Mouse (Mus musculus): ENCODE measurements around the gene Prkce.

Gene Prkce

DNA sequence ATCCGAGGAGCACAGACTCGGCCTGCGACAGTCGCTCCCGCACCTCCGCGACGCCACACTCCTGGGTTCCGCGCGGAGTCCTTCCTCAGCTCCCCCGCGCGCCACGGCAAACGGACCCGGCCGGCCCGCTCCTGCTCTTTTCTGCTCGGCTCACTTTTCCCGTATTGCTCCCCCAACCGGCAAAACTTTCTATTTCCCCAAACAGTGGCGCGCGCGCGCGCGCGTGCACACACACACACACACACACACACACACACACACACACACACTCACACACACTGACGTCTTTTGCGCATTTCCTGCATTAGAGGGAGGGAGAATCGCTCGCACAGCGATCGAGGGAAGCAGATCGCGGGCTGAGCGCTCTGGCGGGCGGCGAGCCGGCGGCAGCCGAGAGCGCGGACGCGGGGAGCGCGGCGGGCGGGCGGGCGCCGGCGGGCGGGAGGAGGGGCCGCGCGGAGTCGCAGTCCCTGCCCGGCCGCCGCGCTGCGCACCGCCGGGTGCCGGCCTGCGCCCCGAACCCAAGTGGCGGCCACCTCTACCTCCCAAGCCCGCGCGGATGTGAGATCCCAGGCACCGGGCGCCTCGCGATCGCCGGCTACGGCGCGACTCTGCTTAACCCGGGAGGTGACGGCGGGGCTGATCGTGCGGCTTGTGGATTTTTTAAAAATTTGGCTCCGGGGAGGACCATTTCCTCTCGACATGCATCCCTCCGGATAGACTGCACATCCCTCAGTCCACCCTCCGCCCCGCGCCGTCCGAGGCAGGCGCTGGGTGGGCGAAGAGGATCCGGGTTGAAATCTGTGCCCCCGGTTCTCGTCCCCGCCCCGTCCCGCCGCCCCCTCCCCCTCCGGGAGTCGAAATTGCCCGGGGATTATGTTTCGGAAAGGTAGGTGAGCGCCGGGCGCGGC lies at the start of gene Prkce:
Gene Prkce, plus strand, starts transcription at position 466 of the 911 bp plus-strand sequence.
- peak; percentile 87 to 90 for DNase-seq

DNA sequence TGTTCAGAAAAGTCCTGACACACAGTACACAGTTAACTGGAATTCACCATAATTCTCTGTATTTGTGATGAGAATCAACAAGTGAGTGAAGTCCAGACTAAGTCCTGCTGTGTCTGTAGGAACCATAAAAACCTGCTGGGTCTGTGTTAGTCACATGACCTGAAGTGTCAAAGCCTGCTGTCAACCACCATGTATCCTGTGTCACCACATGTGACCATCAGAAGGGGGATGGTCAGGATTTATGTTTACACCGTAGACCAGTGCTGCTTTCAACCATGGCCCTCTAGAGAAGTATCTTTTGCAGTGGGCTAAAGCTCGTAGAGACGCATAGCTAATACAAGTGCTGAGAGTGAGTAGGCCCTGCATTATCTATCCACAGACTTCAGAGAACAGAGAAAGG lies 44.4 kb upstream of the Prkce start:
- no peak for DNase-seq

DNA sequence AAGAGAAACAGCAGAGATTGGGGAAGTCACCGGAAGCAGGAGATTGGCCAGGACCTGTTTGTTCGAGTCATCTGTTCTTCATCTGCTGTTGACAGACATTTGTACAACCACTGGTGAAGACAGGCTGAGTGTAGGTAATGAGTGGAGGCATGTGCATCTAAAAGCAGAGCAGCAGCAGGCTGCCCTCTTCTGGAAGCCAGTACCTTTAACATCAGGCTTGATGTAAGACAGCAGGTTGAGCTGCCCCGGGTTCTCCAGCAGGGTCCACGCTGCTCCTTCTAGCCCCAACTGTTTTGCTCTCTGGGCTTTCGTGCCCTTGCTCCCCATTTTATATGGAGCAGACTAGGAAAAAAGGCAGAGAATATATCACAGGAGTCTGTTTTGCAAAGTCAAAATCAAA lies 41.7 kb upstream of the Prkce start:
- no peak for DNase-seq

DNA sequence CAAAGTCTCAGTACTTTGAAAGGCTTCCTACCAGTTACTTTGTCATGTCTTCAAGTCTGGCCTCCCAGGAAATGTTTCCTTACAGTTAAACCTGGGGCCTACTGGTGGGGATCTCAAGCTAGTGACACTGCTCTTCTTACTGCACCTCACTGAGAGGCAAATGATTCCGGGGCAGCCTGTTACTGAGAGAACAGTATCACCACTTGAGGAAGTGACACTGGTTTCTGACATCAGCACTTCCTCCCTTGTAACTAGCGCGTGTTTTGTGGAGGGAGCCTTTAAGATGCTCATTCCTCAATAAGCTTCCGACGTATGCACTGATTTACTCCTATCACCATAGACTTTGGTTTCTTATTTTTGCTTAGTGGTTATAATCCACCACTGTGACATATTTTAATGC lies 39.4 kb upstream of the Prkce start:
- no peak for DNase-seq

DNA sequence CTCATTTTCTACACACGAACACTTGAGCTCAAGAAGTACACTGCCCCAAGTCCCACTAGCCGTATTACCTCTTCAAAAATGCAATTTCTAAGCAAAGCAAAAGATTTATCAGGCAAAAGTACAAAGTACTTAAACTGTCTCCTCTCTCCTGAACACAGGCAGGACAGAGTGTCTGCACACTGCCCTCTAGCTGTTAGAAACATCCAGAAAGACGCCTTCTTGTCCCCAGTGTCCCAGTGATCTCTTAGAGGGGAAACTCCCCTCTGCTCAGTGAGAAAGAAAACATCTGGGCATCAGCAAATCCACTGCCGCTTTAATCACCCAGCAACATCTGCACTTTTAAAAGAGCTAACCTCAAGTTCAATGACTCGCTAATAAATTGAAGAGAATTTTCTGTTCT lies 35.1 kb upstream of the Prkce start:
- no peak for DNase-seq

DNA sequence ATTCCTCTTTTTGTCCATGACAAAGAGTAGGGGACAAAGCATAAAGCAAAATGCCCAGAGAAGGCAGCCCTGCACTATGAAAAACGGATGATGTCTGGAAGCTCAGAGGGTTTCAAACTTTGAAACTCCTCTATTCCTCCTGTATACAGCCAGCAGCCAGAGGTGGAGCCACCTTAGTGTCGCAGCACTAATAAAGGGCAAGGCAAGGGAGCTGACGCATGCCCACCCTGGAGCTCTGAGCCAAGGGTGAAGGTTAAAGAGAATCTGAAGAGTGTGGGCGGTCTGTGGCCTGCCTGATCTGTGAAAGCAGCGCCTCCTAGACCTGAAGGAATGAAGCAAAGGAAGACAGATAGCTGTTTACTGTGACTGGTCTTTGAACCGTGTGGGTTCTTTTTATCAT lies 33.1 kb upstream of the Prkce start:
- no peak for DNase-seq

DNA sequence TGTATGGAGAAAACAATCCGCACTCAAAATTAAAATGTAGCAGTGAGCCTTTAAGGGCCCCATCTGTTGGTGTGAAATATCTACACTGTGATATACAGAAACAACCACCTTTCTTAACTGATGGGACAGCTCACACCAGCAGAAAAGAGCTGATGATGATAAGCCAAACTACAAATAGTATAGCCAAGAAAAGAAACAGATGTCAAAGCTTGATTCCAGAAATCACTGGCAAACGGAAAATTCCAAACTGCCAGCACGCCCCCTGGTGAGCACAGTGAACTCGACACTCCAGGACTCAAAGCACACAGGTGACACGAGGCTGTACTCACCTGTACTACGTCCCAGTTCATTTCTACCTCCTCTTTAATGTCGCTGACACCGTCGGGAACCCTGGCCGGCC lies 31.8 kb upstream of the Prkce start:
- no peak for DNase-seq

DNA sequence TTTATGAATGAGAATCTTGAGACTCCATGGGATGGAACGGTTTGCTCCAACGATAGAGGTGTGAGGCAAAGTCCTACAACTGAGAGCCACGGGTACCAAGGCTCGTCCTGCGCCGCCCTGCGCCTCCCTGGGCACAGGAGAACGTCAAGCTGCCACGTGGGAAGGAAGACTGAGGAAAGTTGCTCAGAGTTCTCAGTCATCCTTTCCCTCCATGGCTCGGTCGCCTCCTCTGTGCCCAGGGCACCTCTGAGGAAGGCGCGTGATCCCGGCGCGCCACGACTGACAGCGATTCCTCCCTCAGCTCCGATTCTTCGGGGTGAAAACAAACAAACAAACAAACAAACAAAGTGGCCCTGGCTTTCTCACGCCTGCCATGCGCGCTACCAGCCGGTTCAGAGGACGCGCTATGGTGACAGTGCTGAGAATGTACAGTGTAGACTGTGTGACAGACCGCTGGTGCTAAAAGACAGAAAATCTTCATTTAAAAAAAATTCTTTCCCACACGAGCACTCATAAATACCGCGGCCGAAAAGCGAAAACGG lies 23.0 kb upstream of the Prkce start:
- DNase-seq, result no peak

DNA sequence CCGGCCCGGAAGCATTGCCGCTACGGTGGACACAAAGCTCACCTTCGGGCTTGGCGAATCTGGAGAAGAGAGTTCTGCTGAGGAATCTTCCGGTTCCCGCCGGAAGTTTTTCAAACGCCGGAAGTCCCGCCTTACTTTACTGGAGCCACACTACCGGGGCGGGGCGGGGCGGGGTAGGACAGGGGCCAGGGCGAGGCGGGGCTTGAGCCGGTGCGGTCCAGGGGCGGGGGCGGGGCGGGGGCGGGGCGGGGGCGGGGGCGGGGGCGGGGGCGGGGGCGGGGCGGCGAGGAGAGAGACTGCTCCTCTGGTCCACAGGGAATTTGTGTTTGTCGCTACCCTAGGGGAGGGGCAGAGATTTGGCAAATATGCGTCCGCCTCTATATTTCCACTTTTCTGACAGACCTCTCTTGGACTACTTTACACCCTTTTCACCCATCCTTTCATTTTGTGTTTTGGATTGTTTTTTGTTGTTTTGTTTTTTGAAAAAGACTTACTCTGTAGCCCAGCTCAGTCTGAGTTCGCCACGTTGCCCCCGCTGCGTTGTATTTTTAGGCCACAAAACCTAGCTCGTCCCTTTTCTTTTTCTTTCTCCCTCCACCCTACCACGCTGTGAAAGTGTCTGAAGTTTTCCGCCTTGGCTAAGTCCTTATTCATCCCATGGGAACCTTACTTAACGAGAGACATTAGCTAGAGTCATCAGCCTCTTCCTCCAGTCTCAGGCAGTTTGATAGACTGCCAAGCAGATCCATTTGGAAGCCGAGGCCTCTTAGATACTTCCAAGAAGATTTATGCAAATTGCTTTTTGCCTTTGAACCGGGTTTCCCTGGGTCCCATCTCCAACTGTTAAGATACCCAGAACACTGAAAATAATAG lies 22.3 kb upstream of the Prkce start, which contains the start of gene Srbd1:
Gene Srbd1, minus strand, starts transcription at position 97 of the 873 bp plus-strand sequence.
- peak; percentile 92 to 93 for DNase-seq

DNA sequence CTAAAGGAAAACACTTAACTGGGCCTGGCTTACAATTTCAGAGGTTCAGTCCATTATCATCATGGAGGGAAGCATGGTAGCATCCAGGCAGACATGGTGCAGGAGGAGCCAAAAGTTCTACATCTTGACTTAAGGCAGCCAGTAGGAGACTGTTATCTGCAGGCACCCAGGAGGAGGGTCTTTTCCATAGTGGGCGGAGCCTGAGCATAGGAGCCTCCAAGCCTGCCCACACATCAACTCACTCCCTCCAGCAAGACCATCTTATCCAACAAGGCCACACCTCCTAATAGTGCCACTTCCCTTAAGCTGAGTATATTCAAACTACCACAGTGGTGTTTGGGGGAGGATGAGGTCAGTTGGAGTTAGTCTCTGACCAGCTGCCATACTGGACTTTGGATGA lies 17.9 kb upstream of the Prkce start:
- no peak for DNase-seq

DNA sequence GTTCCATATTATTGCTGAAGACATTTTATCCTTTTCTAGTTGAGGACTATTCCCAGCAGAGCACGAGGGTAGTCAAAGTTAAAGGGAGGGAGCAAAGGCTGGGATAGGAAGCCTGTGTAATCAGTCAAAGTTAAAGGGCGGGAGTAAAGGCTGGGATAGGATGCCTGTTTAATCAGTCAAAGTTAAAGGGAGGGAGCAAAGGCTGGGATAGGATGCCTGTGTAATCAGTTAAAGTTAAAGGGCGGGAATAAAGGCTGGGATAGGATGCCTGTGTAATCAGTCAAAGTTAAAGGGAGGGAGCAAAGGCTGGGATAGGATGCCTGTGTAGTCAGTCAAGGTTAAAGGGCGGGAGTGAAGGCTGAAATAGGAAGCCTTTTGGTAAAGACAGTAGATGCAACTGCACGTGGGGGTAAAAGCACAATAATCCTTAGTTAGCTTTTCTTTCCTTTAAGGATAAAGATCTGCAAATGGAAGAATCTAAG lies 16.7 kb upstream of the Prkce start:
- DNase-seq, result peak; percentile 68 to 70

DNA sequence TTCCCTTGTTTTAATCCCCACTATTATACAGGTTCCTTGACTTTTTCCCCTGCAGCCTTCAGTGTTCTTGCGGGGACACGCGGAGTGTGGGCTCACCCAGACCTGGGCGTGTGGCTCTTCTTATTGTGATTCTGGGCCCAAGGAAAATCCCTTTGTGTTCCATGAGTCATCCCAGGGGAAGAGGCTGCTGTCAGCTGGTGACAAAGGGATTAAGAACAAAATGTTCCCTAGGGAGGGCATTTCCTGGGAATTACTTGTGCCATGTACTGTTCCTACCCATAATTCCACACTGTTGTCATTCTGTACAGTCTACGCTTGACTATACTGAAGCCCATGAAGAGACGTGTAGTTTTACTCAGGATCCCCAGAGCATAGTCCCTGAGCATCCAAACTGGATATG lies 10.6 kb upstream of the Prkce start:
- DNase-seq, result no peak

DNA sequence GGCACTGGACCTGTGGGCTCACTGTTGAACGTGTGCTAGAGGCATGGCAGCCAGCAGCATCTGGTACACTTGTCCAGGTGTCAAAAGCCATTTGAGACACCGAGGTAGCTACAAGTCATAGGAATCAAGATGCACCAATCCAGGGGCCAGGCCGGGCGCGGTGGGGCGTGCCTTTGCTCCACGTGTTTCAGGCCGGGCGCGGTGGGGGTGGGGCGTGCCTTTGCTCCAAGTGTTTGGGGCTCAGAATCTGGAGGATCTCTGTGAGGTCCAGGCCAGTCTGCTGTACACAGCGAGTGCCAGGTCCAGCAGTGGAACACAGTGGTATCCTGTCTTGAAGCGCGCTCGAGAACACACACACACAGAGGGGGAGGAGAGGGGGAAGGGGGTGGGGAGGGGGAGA lies 4.9 kb upstream of the Prkce start:
- no peak for DNase-seq

DNA sequence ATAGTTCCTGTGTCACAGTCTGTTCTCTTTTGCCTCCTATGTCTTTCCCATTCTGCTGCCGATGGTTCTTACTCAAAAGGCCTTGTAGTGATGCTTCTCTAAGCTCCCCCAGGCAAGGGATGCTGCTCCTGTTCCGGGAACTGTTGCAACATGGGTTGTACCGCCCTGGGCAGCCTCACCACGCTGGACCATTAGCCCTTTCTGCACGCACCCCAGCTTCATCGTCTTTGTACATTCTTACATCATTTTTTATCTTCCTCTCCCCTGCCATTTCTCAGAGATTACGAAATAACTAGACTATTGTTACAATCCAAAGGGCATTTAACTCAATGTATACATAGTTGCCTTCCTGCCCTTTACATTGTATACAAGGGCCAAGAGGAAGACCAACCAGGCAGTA lies 3.2 kb upstream of the Prkce start:
- no peak for DNase-seq

DNA sequence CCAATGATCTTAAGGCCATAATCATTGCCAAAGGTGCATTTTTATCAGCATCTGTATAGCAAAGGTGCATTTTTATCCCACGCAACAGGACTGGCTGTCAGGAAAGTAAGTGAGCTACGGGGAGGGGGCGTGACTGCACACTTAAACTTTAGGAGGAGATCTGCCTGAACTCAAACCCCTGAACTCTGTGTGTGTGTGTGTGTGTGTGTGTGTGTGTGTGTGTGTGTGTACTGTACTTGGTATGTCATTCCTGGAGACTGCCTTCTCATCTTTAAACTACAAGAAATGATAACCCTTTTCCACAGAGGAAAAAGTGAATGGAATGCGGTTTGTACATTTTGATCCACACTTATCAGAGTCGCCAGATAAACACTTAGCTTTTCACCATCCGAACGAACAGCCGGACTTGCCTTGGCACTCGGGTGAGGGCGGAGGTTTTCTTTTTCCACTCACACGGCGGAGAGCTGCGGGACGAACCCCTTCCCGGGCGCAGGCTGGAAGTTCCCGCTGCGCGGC lies 1.5 kb upstream of the Prkce start:
- DNase-seq, result no peak

DNA sequence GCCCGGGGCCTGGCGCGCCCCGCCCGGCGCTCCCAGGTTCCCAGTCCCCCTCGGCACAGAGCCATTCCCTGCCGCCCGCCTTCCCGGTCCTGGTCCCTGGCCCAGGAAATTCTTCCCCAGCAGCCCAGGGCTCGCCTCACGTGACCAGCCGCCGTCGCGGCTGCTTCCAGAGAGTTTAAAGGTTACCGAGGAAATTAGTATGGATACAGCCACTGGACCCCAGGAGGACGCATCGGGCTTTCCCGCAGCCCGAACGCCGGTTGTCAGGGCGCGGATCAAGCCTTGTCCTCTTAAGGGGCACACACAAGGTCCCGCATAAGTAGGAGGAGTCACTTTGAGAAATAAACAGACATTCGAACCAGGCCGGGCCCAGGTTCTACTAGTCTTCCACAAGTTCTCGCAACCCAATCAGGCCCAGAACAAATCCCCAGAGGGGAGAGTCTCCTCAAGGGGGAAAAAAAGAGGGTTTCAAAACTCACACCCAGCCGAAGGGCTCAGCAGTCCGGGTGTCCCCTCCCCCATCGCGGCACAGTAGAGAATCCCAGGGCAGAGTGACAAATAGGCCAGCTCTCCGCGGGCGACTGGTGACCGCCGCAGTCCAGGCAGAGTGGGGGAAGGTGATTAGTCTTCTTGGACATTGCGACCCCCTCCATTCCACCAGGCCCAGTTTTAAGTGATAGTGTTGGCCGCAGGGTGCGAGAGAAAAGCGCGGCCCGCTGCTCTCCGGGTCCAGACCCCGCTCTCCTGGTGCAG lies 842 bp upstream of the Prkce start:
- peak; percentile 90 to 92 for DNase-seq

DNA sequence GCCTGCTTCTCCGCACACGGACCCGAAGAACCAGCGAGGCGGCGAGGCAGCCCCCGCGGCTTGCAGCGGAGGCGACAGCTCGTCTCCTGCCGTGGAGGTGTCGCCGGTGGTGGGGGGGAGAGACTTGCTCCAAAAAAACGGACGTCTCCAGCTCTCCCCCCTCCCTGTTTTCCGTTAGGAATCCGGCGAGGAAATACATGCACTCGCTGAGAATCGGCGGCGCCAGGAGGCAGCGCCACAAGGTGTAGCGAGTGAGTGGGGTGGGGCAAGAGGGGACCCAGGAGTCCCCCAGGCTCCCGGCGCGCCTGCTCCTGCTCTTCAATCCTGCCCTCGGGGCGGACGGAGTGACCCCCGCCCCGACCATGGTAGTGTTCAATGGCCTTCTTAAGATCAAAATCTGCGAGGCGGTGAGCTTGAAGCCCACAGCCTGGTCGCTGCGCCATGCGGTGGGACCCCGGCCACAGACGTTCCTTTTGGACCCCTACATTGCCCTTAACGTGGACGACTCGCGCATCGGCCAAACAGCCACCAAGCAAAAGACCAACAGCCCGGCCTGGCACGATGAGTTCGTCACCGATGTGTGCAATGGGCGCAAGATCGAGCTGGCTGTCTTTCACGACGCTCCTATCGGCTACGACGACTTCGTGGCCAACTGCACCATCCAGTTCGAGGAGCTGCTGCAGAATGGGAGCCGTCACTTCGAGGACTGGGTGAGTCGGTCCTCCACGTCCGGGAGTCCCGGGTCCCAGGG lies 821 bp downstream of the Prkce start:
- DNase-seq, result peak in 1 of 2 experiments; percentile 46

DNA sequence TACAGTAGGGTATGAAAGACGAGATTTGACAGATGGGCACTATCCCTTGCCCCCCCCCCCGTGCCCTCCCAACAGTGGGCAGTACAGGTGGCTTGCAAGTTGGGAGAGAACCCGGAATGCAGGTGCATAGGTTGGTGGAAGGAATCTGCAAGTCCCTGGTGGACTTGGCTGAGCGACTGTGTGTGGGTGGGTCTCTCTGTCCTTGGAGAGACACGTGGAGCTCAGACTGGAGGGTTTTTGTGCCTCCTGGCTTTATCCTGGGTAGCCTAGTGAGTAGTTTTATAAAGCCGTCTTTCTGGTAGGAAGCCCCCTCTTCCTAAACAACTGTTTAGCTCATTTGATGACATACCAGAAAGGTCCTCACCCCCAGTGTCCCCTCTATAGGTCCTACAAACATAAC lies 1.5 kb downstream of the Prkce start:
- no peak for DNase-seq

DNA sequence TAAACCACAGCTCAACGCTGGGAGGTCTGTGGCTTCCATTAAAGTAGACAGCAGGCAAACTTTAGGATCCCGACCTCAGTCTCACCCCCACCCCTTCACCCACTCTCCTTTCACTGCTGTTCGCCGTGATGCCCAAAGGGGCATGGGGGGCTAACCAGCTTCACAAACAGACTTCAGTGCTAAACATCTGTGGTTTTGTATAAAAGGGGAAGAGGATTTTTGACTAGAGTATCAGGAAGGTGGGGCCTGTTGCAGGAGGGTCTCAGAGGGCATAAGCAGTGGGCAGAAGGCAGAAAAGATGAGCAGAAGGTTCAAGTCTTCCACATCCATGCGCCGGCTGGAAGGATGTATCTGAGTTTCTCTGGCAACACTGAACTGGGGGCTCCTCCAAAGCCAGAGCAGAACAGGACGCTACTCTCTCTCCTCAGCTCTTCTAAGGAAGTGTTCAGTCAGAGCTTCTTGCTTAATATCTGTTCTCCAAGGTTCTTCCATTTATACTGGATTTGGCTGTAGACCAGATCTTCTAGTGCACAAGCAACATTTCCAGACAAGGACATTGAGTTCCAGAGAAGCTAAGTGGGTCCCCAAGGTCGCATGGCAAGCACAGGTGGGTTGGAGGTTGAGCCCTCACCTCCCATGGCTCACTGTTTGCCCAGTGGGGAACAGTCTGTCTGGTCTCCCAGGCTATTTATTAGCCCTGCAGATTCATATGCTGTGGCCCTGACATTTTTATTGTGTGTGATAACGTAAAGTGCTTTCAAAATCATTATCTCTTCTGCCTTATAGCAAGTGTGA lies 2.8 kb downstream of the Prkce start:
- DNase-seq, result no peak

DNA sequence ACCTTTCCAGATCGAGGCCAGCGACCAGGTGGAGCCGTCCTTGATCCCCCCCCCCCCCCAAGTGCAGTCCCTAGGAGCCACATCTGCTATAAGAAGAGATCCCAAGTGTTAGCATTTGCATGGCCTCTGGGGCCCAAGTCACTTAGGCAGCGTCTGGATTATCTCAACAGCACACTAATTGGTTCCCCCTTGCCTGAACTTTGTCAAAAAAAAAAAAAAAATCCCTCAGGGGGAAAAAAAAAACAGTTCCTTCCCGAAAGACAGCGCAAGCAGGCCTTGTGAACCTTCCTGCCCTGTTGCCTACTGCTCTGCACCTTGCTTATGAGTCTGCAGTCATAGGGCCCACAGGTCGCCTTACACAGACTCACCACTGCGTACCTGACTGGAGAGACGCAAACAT lies 7.9 kb downstream of the Prkce start:
- no peak for DNase-seq

DNA sequence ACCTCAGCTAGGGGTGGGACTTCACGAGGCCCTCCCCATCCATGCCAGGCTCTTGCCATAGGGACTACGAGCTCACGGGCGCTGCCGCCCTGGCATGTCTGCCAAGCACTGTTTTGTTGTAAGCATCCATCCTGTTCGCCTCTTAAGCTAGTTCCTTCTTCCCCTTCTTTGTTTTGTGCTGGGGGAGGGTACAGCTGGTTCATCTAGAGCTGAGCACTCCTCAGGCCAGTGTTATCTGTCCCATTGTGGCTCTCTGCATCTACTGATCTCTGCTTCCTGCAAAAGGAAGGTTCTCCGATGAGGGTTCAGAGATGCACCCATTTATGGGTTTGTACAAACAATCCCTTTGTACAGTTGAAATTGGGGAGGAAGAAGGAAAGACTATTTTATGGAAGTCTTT lies 9.1 kb downstream of the Prkce start:
- no peak for DNase-seq

All from lung, adult 18-20 months (tissue).